Mouse (Mus musculus) liver, adult (tissue): ENCODE results near the gene Phf20.

ENCODE experiments used
- GATA4 ChIP-seq: IDR thresholded peaks from 2 replicates; pipeline ENCODE4 v1.6.1; 2014; ENCODE audit warnings: mild to moderate bottlenecking, low read length; ENCODE audit not compliant: insufficient replicate concordance

Gene Phf20

GRCm38 (mm10) chr2:156353265-156353692, 157.0 kb downstream of the Phf20 start:
- no peak for TF ChIP-seq GATA4

GRCm38 (mm10) chr2:156356031-156356430, 159.8 kb downstream of the Phf20 start:
- TF ChIP-seq GATA4, result no peak
